Comparison of ENCODE assay signal across 9 mouse cellular contexts in the genomic region with DNA sequence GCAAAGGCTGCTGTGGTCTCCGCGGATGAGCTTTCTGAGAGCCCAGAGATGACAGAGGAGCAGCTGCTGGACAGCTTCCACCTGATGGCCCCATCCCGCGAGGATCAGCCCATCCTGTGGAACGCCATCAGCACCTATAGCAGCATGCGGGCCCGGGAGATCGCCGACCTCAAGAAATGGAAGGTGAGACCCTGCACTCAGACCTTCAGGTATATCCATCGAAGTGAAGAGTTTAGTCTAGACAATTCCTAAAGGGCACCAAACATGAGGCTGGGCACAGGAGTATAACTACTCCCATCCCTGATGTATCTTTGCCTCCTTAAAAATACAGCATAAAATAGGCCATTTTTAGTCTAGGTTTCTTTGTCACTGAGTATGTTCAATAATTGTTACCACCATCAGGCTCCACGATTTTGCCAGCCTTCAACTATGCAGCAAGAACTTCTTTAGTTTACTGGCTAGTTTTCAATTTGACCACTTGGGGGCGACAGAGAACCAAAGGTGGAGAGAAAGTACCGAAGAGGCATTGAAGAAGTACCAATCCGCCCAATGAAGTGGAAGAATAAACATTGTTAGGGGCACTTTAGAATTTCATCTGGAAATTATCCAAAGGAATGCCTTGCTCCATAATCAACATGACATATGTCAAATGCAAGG. TPM values are rescaled to one million over a fixed set of nuclear protein-coding genes. Genes with fewer than 3 reads are reported as not detected.
DNase-seq lines count a peak whose midpoint lies in the region; ATAC-seq and TF ChIP-seq lines count a peak whose summit lies in the region.
"Had no signal": no experiment of that assay in that cellular context is flagged by ENCODE, and none has a peak within 500 bp of the region (broad histone marks: within the 10 kb centered on the region; RNA-seq: fewer than 3 reads in every experiment).

No protein-coding gene starts in this region.

- TF ChIP-seq EP300 in heart, postnatal 0 days (IDR thresholded peaks at IDR 0.05; ENCODE audit: low read depth): no peak

- H3K9ac ChIP-seq in heart, postnatal 0 days (replicated peaks; ENCODE audit: low read depth, low read length): no peak overlapping the region
- H3K9ac ChIP-seq in heart, embryonic 12.5 days: no peak overlapping the region
- H3K9ac ChIP-seq in forebrain, embryonic 15.5 days (replicated peaks): no peak overlapping the region
- no peak overlapping the region for H3K9ac ChIP-seq in midbrain, postnatal 0 days (replicated peaks; ENCODE audit: low read length, poor library complexity, severe bottlenecking)

- peak; percentile 51 for DNase-seq in heart, postnatal 0 days (ENCODE audit: low spot score)
- DNase-seq in B cell, adult 2 months: peak; percentile 7 to 15
- peak; percentile 41 to 50 for DNase-seq in adrenal gland, adult 18-20 months (ENCODE audit: low spot score in 2 of 2)
- peak; percentile 68 to 69 for DNase-seq in kidney, postnatal 4 days
- DNase-seq in midbrain, postnatal 0 days (ENCODE audit: low spot score): peak; percentile 84
- no peak for DNase-seq in spleen, adult 12 weeks (ENCODE audit: low spot score)

- H3K4me3 ChIP-seq in heart, postnatal 0 days (ENCODE audit: low read depth, low read length): no peak overlapping the region
- H3K4me3 ChIP-seq in heart, embryonic 12.5 days: no peak overlapping the region
- H3K4me3 ChIP-seq in forebrain, embryonic 15.5 days: no peak overlapping the region
- H3K4me3 ChIP-seq in midbrain, postnatal 0 days (ENCODE audit: low read depth, low read length): no peak overlapping the region

- peak; percentile 80 for TF ChIP-seq CTCF in heart, postnatal 0 days (IDR thresholded peaks at IDR 0.05; ENCODE audit: low read depth)
- peak; percentile 90 for TF ChIP-seq CTCF in midbrain, postnatal 0 days (IDR thresholded peaks at IDR 0.05)

- no peak for ATAC-seq in heart, postnatal 0 days (ENCODE audit: insufficient read depth, low read depth)
- no peak for ATAC-seq in heart, embryonic 12.5 days (ENCODE audit: insufficient number of reproducible peaks, low FRiP score)
- peak; percentile 41; the same call in 1 of the 2 replicates for ATAC-seq in forebrain, embryonic 15.5 days (replicated peaks)
- ATAC-seq in midbrain, postnatal 0 days (ENCODE audit: low FRiP score): no peak

- H3K4me1 ChIP-seq in heart, postnatal 0 days (ENCODE audit: control insufficient read depth, insufficient read depth): no peaks in the 10 kb centered on the region
- 0 out of 2 replicates have a peak, but pooled peaks cover 3% of the 10 kb centered on the region for H3K4me1 ChIP-seq in heart, embryonic 12.5 days (replicated peaks)
- no peaks in the 10 kb centered on the region for H3K4me1 ChIP-seq in forebrain, embryonic 15.5 days
- no peaks in the 10 kb centered on the region; the same call in 1 of the 2 replicates for H3K4me1 ChIP-seq in midbrain, postnatal 0 days (ENCODE audit: insufficient read depth, low read length)

- WGBS in heart, postnatal 0 days: 46% methylated on average over 14 of the region's 14 CpGs
- WGBS in heart, embryonic 12.5 days: 45% methylated on average over 14 of the region's 14 CpGs
- WGBS in forebrain, embryonic 15.5 days: 52% methylated on average over 14 of the region's 14 CpGs
- WGBS in midbrain, postnatal 0 days: 58% methylated on average over 14 of the region's 14 CpGs

- no peaks in the 10 kb centered on the region for H3K36me3 ChIP-seq in heart, postnatal 0 days (replicated peaks; ENCODE audit: control insufficient read depth, insufficient read depth, low read length)
- H3K36me3 ChIP-seq in heart, embryonic 12.5 days: no peaks in the 10 kb centered on the region
- no peaks in the 10 kb centered on the region for H3K36me3 ChIP-seq in forebrain, embryonic 15.5 days
- no peaks in the 10 kb centered on the region for H3K36me3 ChIP-seq in midbrain, postnatal 0 days (ENCODE audit: insufficient read depth, low read length)

- no peaks in the 10 kb centered on the region for H3K27me3 ChIP-seq in heart, postnatal 0 days (ENCODE audit: control insufficient read depth, insufficient read depth, low read length)
- H3K27me3 ChIP-seq in heart, embryonic 12.5 days (replicated peaks): no peaks in the 10 kb centered on the region; the same call in 1 of the 2 replicates
- no peaks in the 10 kb centered on the region for H3K27me3 ChIP-seq in forebrain, embryonic 15.5 days
- peaks cover 4% of the 10 kb centered on the region; the same call in 1 of the 2 replicates for H3K27me3 ChIP-seq in midbrain, postnatal 0 days (ENCODE audit: insufficient read depth, low read length)

- H3K4me2 ChIP-seq in heart, postnatal 0 days (ENCODE audit: low read depth, low read length): no peak overlapping the region
- H3K4me2 ChIP-seq in heart, embryonic 12.5 days: no peak overlapping the region
- H3K4me2 ChIP-seq in forebrain, embryonic 15.5 days (replicated peaks): no peak overlapping the region
- H3K4me2 ChIP-seq in midbrain, postnatal 0 days (ENCODE audit: low read depth, low read length, poor library complexity, severe bottlenecking): no peak overlapping the region

- H3K9me3 ChIP-seq in heart, postnatal 0 days (replicated peaks; ENCODE audit: control insufficient read depth, low read length): peaks cover 3% of the 10 kb centered on the region
- 0 out of 2 replicates have a peak, but pooled peaks cover 3% of the 10 kb centered on the region for H3K9me3 ChIP-seq in heart, embryonic 12.5 days (replicated peaks)
- no peaks in the 10 kb centered on the region for H3K9me3 ChIP-seq in forebrain, embryonic 15.5 days
- H3K9me3 ChIP-seq in midbrain, postnatal 0 days (ENCODE audit: low read length): no peaks in the 10 kb centered on the region

- H3K27ac ChIP-seq in heart, postnatal 0 days (ENCODE audit: low read depth): no peak overlapping the region
- H3K27ac ChIP-seq in heart, embryonic 12.5 days (ENCODE audit: poor library complexity, severe bottlenecking): no peak overlapping the region
- no peak overlapping the region for H3K27ac ChIP-seq in forebrain, embryonic 15.5 days (replicated peaks)
- H3K27ac ChIP-seq in midbrain, postnatal 0 days (ENCODE audit: low read depth, low read length): no peak overlapping the region

RNA-seq across cellular contexts. Expression of a gene that starts 2.3 kb away (rescaled TPM):
- 2.7 and 10.6 TPM in 2 replicates for total RNA-seq in heart, postnatal 0 days (2014; rRNA removed; ENCODE audit: low replicate concordance)
- not detected in 2 replicates for polyA plus RNA-seq in heart, postnatal 0 days (2015; fragmentation: Nextera tagmentation; extraction: Ambion mirVana)
- 0.17 and 0.61 TPM in 2 replicates for polyA plus RNA-seq in heart, embryonic 12.5 days (2016; fragmentation: Nextera tagmentation; extraction: Ambion mirVana)
- total RNA-seq in adrenal gland, adult 18-20 months (2021): not detected
- 0.14 TPM in 1 of 2 replicates, not detected in the other for polyA plus RNA-seq in forebrain, embryonic 15.5 days (2015; fragmentation: Nextera tagmentation; extraction: Ambion mirVana)
- not detected in 2 replicates for total RNA-seq in midbrain, postnatal 0 days (2014; rRNA removed)
- polyA plus RNA-seq in midbrain, postnatal 0 days (2015; fragmentation: Nextera tagmentation; extraction: Ambion mirVana): 0.11 TPM in 1 of 2 replicates, not detected in the other
- total RNA-seq: layer of hippocampus, adult 18-20 months had no signal

RNA-seq across cellular contexts. Expression of a gene that starts 11.5 kb away (rescaled TPM):
- total RNA-seq in heart, postnatal 0 days (2014; rRNA removed; ENCODE audit: low replicate concordance): not detected in 2 replicates
- polyA plus RNA-seq in heart, postnatal 0 days (2015; fragmentation: Nextera tagmentation; extraction: Ambion mirVana): not detected in 2 replicates
- not detected in 2 replicates for polyA plus RNA-seq in heart, embryonic 12.5 days (2016; fragmentation: Nextera tagmentation; extraction: Ambion mirVana)
- total RNA-seq in adrenal gland, adult 18-20 months (2021): not detected
- polyA plus RNA-seq in forebrain, embryonic 15.5 days (2015; fragmentation: Nextera tagmentation; extraction: Ambion mirVana): not detected in 2 replicates
- not detected in 2 replicates for total RNA-seq in midbrain, postnatal 0 days (2014; rRNA removed)
- not detected in 2 replicates for polyA plus RNA-seq in midbrain, postnatal 0 days (2015; fragmentation: Nextera tagmentation; extraction: Ambion mirVana)
- total RNA-seq: layer of hippocampus, adult 18-20 months had no signal

RNA-seq across cellular contexts. Expression of a gene that starts 13.9 kb away (rescaled TPM):
- 46.5 and 59.5 TPM in 2 replicates for total RNA-seq in heart, postnatal 0 days (2014; rRNA removed; ENCODE audit: low replicate concordance)
- polyA plus RNA-seq in heart, postnatal 0 days (2015; fragmentation: Nextera tagmentation; extraction: Ambion mirVana): 17.2 and 18.1 TPM in 2 replicates
- polyA plus RNA-seq in heart, embryonic 12.5 days (2016; fragmentation: Nextera tagmentation; extraction: Ambion mirVana): 24.4 and 24.6 TPM in 2 replicates
- 10 to 100 TPM; 49.2 to 73.6 TPM for total RNA-seq in adrenal gland, adult 18-20 months (2021)
- polyA plus RNA-seq in forebrain, embryonic 15.5 days (2015; fragmentation: Nextera tagmentation; extraction: Ambion mirVana): 34.7 and 40.3 TPM in 2 replicates
- 33.6 and 38.0 TPM in 2 replicates for total RNA-seq in midbrain, postnatal 0 days (2014; rRNA removed)
- 19.4 and 21.0 TPM in 2 replicates for polyA plus RNA-seq in midbrain, postnatal 0 days (2015; fragmentation: Nextera tagmentation; extraction: Ambion mirVana)
